Mouse (Mus musculus) brain, embryonic 14.5 days (tissue): Measurements from ENCODE around the gene Tmem151b.

Experiments used
- CTCF ChIP-seq: fragments of 200-500 bp; IDR thresholded peaks from 2 replicates; pipeline ENCODE4 v1.5.1; 2012; ENCODE audit warnings: inconsistent platforms, mild to moderate bottlenecking, moderate library complexity, borderline replicate concordance; ENCODE audit not compliant: insufficient read depth, insufficient read length; ENCODE audit errors: extremely low read depth
- POLR2A ChIP-seq: fragments of 200-500 bp; IDR thresholded peaks from 2 replicates; pipeline ENCODE4 v1.6.1; 2012; ENCODE audit warnings: mild to moderate bottlenecking, inconsistent platforms, borderline replicate concordance; ENCODE audit not compliant: poor library complexity, insufficient read depth, insufficient read length, severe bottlenecking; ENCODE audit errors: extremely low read depth

- TF ChIP-seq CTCF (no peak), POLR2A (no peak)
These were observed 5.2 kb downstream of the Tmem151b start for GRCm38 (mm10) chr17:45544001-45544872.
